Mouse (Mus musculus): ENCODE results near the gene Arih1.
"Not testable (repeated sequence)": the region's sequence is repeated elsewhere in the genome, so short reads cannot be mapped to it uniquely, and the experiment has no call there.

DNA sequence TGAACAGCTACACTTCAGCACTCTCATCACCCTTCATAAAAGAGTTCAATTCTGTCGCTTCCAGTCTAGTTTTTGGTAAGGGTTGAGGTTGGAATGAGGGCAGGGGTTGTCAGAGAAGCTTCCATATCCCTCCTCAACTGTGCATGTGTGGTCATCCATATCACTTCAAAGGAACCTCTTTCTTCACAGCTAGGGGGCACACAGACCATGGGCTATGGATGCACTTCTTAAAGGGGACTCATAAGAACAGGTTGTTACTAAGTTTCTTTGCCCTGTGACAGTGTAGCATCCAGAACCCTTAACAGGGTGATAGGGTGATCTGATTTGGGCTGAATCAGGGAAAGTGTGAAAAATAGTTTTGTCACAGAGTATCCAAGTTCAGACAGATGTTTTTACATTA, 128.4 kb downstream of the Arih1 start:
- peak in 1 of 3 experiments; percentile 41; a peak in 2 of 6 replicates for TF ChIP-seq CTCF (IDR thresholded peaks at IDR 0.05 in 2 of 3, conservative IDR thresholded peaks at IDR 0.05 in 1 of 3; ENCODE audit: control insufficient read depth in 1 of 3, insufficient read depth in 1 of 3, low read depth in 2 of 3, low read length in 3 of 3, poor library complexity in 1 of 3, severe bottlenecking in 1 of 3)
- not testable (repeated sequence) for TF ChIP-seq NRF1 (IDR thresholded peaks at IDR 0.05; ENCODE audit: insufficient read depth, low read depth, low read length, poor library complexity, severe bottlenecking); UBTF (IDR thresholded peaks at IDR 0.05; ENCODE audit: borderline replicate concordance, insufficient read depth, low read depth, low read length); MYC (IDR thresholded peaks at IDR 0.05; ENCODE audit: low read depth, low read length); GATA1 (IDR thresholded peaks at IDR 0.05; ENCODE audit: low read depth, low read length); HCFC1 (IDR thresholded peaks at IDR 0.05; ENCODE audit: low read depth, low read length); TAL1 (IDR thresholded peaks at IDR 0.05; ENCODE audit: low read length); USF1 (IDR thresholded peaks at IDR 0.05; ENCODE audit: low read depth, low read length); EP300 (IDR thresholded peaks at IDR 0.05; ENCODE audit: low read depth in 1 of 2, low read length in 2 of 2); POLR2AphosphoS5 (IDR thresholded peaks at IDR 0.05; ENCODE audit: borderline replicate concordance, low read depth, low read length); ZNF384 (IDR thresholded peaks at IDR 0.05; ENCODE audit: low read depth, low read length)

Data from MEL (cell line).